Mouse (Mus musculus) forebrain, postnatal 0 days (tissue): ENCODE results near the gene Rgs18. TPM values are rescaled to one million over a fixed set of nuclear protein-coding genes. Genes with fewer than 3 reads are reported as not detected.

Experiments
- ATAC-seq: fragments of 200-750 bp; cut with Nextera tagmentation; 2 replicates; pipeline ENCODE4 v1.8.0; 2017; ENCODE audit warnings: mild to moderate bottlenecking, moderate library complexity
- DNase-seq: peaks from one replicate; pipeline ENCODE4 v3.0.0-alpha.2; 2015
- H3K27ac ChIP-seq: fragments of 300-500 bp; sonication (generic); 2 replicates; pipeline ENCODE4 v1.5.1; 2014; ENCODE audit warnings: low read depth, mild to moderate bottlenecking, antibody characterized with exemption, low read length, moderate library complexity, mixed read lengths
- H3K27me3 ChIP-seq: fragments of 300-500 bp; sonication (generic); 2 replicates; pipeline ENCODE4 v1.6.1; 2014; ENCODE audit warnings: mild to moderate bottlenecking, low read length, mixed read lengths; ENCODE audit not compliant: insufficient read depth
- H3K36me3 ChIP-seq: fragments of 300-500 bp; sonication (generic); 2 replicates; pipeline ENCODE4 v1.6.1; 2014; ENCODE audit warnings: mild to moderate bottlenecking, moderate library complexity; ENCODE audit not compliant: insufficient read depth
- H3K4me1 ChIP-seq: fragments of 300-500 bp; sonication (generic); 2 replicates; pipeline ENCODE4 v1.6.1; 2014; ENCODE audit warnings: antibody characterized with exemption; ENCODE audit not compliant: insufficient read depth
- H3K4me2 ChIP-seq: fragments of 300-500 bp; sonication (generic); 2 replicates; pipeline ENCODE4 v1.6.1; 2014; ENCODE audit warnings: low read depth, mild to moderate bottlenecking, moderate library complexity
- H3K4me3 ChIP-seq: fragments of 300-500 bp; sonication (generic); 2 replicates; pipeline ENCODE4 v1.5.1; 2014; ENCODE audit warnings: low read depth, low read length, mixed read lengths
- H3K9ac ChIP-seq: fragments of 300-500 bp; sonication (generic); 2 replicates; pipeline ENCODE4 v1.6.1; 2014; ENCODE audit warnings: mild to moderate bottlenecking
- H3K9me3 ChIP-seq: fragments of 300-500 bp; sonication (generic); 2 replicates; pipeline ENCODE4 v1.6.1; 2016; ENCODE audit warnings: low read length
- CTCF ChIP-seq: sonication (generic); IDR thresholded peaks from 2 replicates; pipeline ENCODE4 v1.5.1; 2016; ENCODE audit warnings: antibody characterized with exemption, control low read depth, low read depth
- WGBS: fragments of 180-500 bp; shearing (Covaris S2); extraction: QIAGEN DNeasy Blood & Tissue Kit; methylation state at CpG from one replicate; pipeline ENCODE4 v1.1.7; 2014; 5-methylcytosine and 5-hydroxymethylcytosine counted together
- polyA plus RNA-seq: library from polyadenylated mRNA; unstranded; fragments of >200 nt; fragmentation: Nextera tagmentation; extraction: Ambion mirVana; gene quantifications from 2 replicates; pipeline ENCODE4 v1.2.1, GENCODE M21; 2015
- total RNA-seq: library from RNA; depleted of rRNA; stranded (reverse); fragments of >200 nt; gene quantifications from 2 replicates; pipeline ENCODE4 v1.2.3, GENCODE M21; 2014; rRNA removed

Gene Rgs18
- total and polyA plus RNA-seq, 2 experiments from 2014 or later = 0.10 to 0.17 TPM

GRCm38 (mm10) chr1:144720736-144721135 is 54.5 kb downstream of the Rgs18 start:
- H3K4me3 ChIP-seq = no peak overlapping the region
- no peak overlapping the region for H3K27ac ChIP-seq
- 69% methylated on average over 4 of the region's 4 CpGs for WGBS
- no peaks in the 10 kb centered on the region for H3K27me3 ChIP-seq
- H3K9me3 ChIP-seq = no peaks in the 10 kb centered on the region
- no peaks in the 10 kb centered on the region for H3K36me3 ChIP-seq
- ATAC-seq = no peak
- H3K4me2 ChIP-seq = no peak overlapping the region
- no peak for TF ChIP-seq CTCF
- no peaks in the 10 kb centered on the region for H3K4me1 ChIP-seq
- H3K9ac ChIP-seq = no peak overlapping the region
- peak; percentile 21 for DNase-seq

DNA sequence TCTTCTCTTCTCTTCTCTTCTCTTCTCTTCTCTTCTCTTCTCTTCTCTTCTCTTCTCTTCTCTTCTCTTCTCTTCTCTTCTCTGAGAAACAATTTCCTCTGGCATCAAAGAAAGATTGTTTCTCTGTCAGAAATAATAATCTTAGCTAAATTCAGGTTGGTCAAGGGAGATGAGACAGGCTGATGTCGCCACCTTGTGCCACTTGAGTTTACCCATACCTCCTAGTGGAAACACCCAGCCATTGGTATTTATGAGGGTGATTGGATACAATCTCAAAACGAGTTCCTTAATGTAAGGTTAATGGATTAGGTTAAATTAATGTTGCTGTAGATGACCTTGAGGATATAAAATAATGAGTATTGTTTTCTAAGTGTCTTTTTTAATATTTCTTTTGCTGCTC is 70.9 kb downstream of the Rgs18 start:
- Histone ChIP-seq H3K9me3 (no peaks in the 10 kb centered on the region), H3K4me3 (no peak overlapping the region), H3K4me2 (no peak overlapping the region), H3K27me3 (no peaks in the 10 kb centered on the region), H3K36me3 (no peaks in the 10 kb centered on the region), H3K27ac (no peak overlapping the region), H3K9ac (no peak overlapping the region), H3K4me1 (no peaks in the 10 kb centered on the region)
- TF ChIP-seq CTCF = no peak
- no peak for ATAC-seq
- 63% methylated on average over 2 of the region's 2 CpGs for WGBS
- DNase-seq = no peak

Other genes starting within 250 kb of the Rgs18 start
- not detected in 2 replicates for gene Rgs21, start 207.8 kb downstream of the Rgs18 start, total RNA-seq
- gene Rgs21, start 207.8 kb downstream of the Rgs18 start, polyA plus RNA-seq = not detected in 2 replicates